Mouse (Mus musculus) midbrain, embryonic 11.5 days (tissue): ENCODE measurements around the gene Spo11. TPM values are rescaled to one million over a fixed set of nuclear protein-coding genes. Genes with fewer than 3 reads are reported as not detected.

Source experiments
- ATAC-seq: fragments of 200-750 bp; cut with Nextera tagmentation; 2 replicates; pipeline ENCODE4 v1.8.0; 2017; ENCODE audit warnings: moderate TSS enrichment, moderate library complexity; ENCODE audit not compliant: low FRiP score
- DNase-seq: peaks from one replicate; pipeline ENCODE4 v3.0.0; 2015; ENCODE audit warnings: low spot score; ENCODE audit errors: missing footprints
- H3K27ac ChIP-seq: fragments of 300-500 bp; sonication (generic); 2 replicates; pipeline ENCODE4 v1.5.1; 2014; ENCODE audit warnings: low read depth, low read length
- H3K27me3 ChIP-seq: fragments of 300-500 bp; sonication (generic); 2 replicates; pipeline ENCODE4 v1.6.1; 2014; ENCODE audit warnings: mild to moderate bottlenecking, low read length, moderate library complexity, mixed read lengths; ENCODE audit not compliant: control insufficient read depth, insufficient read depth
- H3K36me3 ChIP-seq: fragments of 300-500 bp; sonication (generic); 2 replicates; pipeline ENCODE4 v1.6.1; 2014; ENCODE audit warnings: mild to moderate bottlenecking, low read length, moderate library complexity, mixed read lengths; ENCODE audit not compliant: control insufficient read depth, insufficient read depth
- H3K4me1 ChIP-seq: fragments of 300-500 bp; sonication (generic); 2 replicates; pipeline ENCODE4 v1.6.1; 2014; ENCODE audit warnings: low read length; ENCODE audit not compliant: control insufficient read depth, insufficient read depth
- H3K4me2 ChIP-seq: fragments of 300-500 bp; sonication (generic); 2 replicates; pipeline ENCODE4 v1.6.1; 2014; ENCODE audit warnings: mild to moderate bottlenecking, moderate library complexity
- H3K4me3 ChIP-seq: fragments of 300-500 bp; sonication (generic); 2 replicates; pipeline ENCODE4 v1.5.1; 2014; ENCODE audit warnings: low read depth, low read length
- H3K9ac ChIP-seq: fragments of 300-500 bp; sonication (generic); 2 replicates; pipeline ENCODE4 v1.6.1; 2014; ENCODE audit warnings: low read length
- H3K9me3 ChIP-seq: fragments of 300-500 bp; sonication (generic); 2 replicates; pipeline ENCODE4 v1.6.1; 2016; ENCODE audit warnings: low read length; ENCODE audit not compliant: control insufficient read depth
- WGBS: fragments of 180-500 bp; shearing (Covaris S2); extraction: QIAGEN DNeasy Blood & Tissue Kit; methylation state at CpG from one replicate; pipeline ENCODE4 v1.1.7; 2014; 5-methylcytosine and 5-hydroxymethylcytosine counted together
- polyA plus RNA-seq: library from polyadenylated mRNA; unstranded; fragments of >200 nt; fragmentation: Nextera tagmentation; extraction: Ambion mirVana; gene quantifications from 2 replicates; pipeline ENCODE4 v1.2.1, GENCODE M21; 2014

Spo11 gene
- polyA plus RNA-seq: 0.25 and 0.26 TPM in 2 replicates

DNA sequence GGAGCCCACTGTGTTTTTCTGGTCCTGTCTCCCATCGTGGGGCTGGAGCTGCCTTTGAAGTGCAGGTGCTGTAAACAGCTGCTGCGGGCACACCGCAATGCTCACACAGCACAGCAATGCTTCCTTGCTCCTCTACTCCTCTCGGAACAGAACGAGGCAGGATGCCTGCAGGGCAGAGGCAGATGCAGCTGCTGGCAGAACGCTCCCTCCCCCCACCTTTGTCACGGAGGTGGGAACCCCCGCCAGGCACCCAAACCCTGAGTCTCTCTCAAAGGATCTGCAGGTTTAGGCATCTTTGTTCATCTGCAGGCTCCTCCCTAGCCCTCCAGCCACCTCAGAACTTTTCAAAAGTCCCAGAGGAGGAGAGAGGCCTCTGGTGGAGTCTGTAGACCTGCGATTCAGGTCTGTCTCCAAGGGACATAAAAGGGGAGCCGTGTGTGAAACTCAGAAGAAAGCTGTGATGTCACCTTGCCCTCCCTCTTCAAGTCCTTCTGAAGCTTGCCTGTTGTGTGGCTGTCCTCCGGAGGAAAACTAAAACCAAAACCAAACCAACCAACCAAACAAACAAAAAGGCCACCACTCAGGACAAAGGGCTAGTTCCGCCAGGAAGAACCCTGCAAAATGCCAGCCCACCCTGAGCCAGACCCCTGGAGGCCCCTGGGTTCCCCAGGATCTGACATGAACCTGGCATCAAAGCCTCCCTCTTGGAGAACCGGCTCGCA, at the start of gene Spo11:
Gene Spo11 (plus strand): TSS at position 292 of the 722 bp plus-strand sequence.
- no peak for ATAC-seq

DNA sequence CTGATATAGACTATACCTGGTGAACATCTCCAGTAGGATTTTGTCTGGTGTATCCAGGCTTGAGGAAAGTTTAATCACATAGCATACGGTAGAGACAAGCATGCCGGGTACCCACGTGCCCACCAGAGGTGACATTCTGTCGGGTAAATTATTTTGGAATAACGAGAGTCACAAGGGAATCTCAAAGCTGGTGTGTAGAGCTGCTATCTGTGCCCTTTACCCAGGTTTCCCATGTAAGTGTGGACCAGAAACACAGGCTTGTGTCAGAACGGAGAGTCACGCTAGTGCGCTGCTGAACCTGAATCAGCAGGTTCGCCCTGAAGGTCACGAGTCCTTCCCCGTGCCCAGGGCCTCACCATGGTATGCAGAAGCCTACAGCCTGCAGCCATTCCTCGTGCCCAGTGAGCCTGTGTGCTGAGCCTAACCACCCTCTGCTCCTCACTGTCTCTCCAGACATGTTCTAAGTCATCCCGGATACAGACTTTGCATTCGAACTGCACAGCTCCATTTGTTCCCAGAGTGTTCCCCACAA, 47.5 kb upstream of the Spo11 start:
- H3K27ac ChIP-seq: no peak overlapping the region
- DNase-seq: no peak
- 85% methylated on average over 14 of the region's 14 CpGs for WGBS
- H3K4me3 ChIP-seq: no peak overlapping the region
- no peak overlapping the region for H3K9ac ChIP-seq
- no peaks in the 10 kb centered on the region for H3K36me3 ChIP-seq
- ATAC-seq: no peak
- H3K4me1 ChIP-seq: peaks cover 18% of the 10 kb centered on the region
- no peak overlapping the region for H3K4me2 ChIP-seq
- H3K27me3 ChIP-seq: peaks cover 12% of the 10 kb centered on the region
- H3K9me3 ChIP-seq: no peaks in the 10 kb centered on the region

More for the DNA sequence above, at the start of gene Spo11:
- Histone ChIP-seq H3K36me3 (no peaks in the 10 kb centered on the region), H3K4me1 (peaks cover 8% of the 10 kb centered on the region), H3K9ac (peak within 1 kb of the TSS; percentile 40), H3K4me2 (peak within 1 kb of the TSS; percentile 30), H3K27me3 (no peaks in the 10 kb centered on the region), H3K4me3 (no peak within 1 kb of the TSS), H3K27ac (no peak within 1 kb of the TSS), H3K9me3 (no peaks in the 10 kb centered on the region)
- WGBS: 9% methylated on average over 14 of the region's 14 CpGs
- DNase-seq: peak; percentile 90

DNA sequence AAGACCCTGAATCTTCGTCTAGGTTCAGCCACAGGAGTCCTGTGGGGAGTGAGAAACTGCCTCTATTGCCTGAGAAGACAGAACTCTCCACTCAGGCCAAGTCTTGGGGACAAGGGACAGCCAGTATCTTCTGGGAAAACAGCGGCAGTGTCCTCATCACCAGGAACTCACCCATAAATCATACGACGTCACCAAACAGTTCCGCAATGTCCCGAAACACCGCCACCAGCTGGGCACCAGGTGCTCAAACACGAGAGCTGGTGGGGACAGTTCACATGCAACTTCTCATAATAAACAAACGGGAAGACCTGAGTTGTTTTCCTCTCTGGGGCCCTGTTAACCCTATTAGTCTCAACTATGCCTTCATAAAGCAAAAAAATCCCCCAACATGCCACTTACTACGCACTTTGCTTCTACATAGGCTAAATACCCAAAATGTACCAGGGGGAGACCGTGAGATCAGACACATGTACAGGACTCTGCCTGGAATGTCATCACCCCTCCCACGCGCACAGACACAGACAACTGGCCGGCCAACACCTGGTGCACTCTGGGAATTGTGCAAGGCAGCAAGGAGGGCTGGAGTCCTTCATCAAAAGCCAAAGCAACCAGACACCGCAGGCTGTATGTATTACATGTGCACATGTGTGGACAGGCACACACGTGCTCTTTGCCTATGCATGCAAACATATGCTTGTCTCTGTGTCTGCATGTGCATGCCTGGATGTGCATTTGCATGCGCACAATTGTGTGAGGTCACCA, 46.2 kb upstream of the Spo11 start:
- DNase-seq (no peak), ATAC-seq (no peak)
- Histone ChIP-seq H3K4me2 (no peak overlapping the region), H3K9ac (no peak overlapping the region), H3K36me3 (no peaks in the 10 kb centered on the region), H3K4me3 (no peak overlapping the region), H3K4me1 (peaks cover 30% of the 10 kb centered on the region), H3K27ac (no peak overlapping the region), H3K27me3 (peaks cover 24% of the 10 kb centered on the region), H3K9me3 (no peaks in the 10 kb centered on the region)
- 85% methylated on average over 17 of the region's 17 CpGs for WGBS

DNA sequence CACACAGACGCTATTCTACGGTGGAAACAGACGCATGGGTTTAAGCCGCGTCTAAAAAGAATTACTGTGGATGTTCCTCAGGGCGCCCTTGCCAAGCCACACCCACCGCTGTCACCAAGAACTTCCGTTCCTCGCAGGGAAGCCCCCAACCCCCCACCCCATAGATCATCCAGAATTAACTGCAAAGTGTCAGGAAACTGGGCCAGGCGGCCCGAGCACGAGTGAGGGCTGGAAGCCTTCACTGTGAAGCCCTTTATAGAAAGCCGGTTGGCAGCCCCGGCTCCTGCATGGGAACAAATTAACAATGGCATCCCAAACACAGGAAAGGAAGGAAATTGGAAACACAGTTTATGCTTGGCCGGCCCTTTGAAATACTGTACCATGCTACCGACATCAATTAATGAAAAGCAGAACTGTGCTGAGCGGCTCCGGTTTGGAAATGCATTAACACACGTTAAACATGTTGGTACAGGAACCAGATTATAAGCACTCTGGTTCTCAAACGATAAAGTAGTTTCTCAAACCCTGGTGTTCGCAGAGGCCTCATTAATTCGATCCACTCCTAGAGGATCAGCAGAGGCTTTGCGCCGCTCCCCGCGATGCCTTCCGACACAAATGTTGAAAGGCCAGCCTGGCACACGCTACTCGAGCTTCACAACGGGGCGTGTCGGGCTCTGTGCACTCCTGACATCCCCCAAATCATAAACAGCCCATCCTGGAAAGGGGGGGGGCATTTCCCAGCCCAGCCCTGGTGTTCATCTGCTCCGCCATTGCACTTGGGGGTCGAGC, 43.7 kb upstream of the Spo11 start:
- Histone ChIP-seq H3K27ac (peak overlapping the region; percentile 57), H3K9ac (peak overlapping the region; percentile 9; the same call in 1 of the 2 replicates)
- WGBS: 1% methylated on average over 34 of the region's 34 CpGs

DNA sequence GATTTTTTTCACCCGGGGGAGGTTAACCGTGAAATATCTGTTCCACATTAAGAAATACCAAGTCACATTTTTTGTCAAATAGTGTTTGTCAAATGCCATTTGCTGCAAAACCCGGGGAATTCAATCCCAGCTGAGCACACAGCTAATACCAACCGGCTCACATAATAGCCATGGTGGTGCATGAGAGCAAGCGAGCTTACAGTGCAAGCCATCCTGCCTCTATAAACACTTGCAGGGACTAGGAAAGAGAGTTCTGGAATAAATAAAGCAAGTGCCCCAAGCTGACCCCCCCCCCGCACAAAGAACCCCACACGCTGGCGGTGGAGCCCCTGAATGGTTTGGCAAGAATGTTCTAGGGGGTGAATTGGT, 43.1 kb upstream of the Spo11 start:
- WGBS: 1% methylated on average over 8 of the region's 8 CpGs
- H3K27me3 ChIP-seq: peaks cover 55% of the 10 kb centered on the region
- H3K36me3 ChIP-seq: no peaks in the 10 kb centered on the region
- no peaks in the 10 kb centered on the region for H3K9me3 ChIP-seq
- H3K27ac ChIP-seq: peak overlapping the region; percentile 57
- peak overlapping the region; percentile 44 for H3K4me2 ChIP-seq
- peak overlapping the region; percentile 9; the same call in 1 of the 2 replicates for H3K9ac ChIP-seq
- DNase-seq (peak; percentile 94), ATAC-seq (no peak)
- peaks cover 50% of the 10 kb centered on the region for H3K4me1 ChIP-seq
- H3K4me3 ChIP-seq: peak overlapping the region; percentile 18

More for the DNA sequence above, 43.7 kb upstream of the Spo11 start:
- DNase-seq (peak; percentile 94), ATAC-seq (peak; percentile 23; the same call in 1 of the 2 replicates)
- H3K9me3 ChIP-seq: no peaks in the 10 kb centered on the region
- H3K27me3 ChIP-seq: peaks cover 49% of the 10 kb centered on the region
- H3K36me3 ChIP-seq: no peaks in the 10 kb centered on the region
- H3K4me3 ChIP-seq: peak overlapping the region; percentile 18
- H3K4me2 ChIP-seq: peak overlapping the region; percentile 44
- H3K4me1 ChIP-seq: peaks cover 45% of the 10 kb centered on the region

DNA sequence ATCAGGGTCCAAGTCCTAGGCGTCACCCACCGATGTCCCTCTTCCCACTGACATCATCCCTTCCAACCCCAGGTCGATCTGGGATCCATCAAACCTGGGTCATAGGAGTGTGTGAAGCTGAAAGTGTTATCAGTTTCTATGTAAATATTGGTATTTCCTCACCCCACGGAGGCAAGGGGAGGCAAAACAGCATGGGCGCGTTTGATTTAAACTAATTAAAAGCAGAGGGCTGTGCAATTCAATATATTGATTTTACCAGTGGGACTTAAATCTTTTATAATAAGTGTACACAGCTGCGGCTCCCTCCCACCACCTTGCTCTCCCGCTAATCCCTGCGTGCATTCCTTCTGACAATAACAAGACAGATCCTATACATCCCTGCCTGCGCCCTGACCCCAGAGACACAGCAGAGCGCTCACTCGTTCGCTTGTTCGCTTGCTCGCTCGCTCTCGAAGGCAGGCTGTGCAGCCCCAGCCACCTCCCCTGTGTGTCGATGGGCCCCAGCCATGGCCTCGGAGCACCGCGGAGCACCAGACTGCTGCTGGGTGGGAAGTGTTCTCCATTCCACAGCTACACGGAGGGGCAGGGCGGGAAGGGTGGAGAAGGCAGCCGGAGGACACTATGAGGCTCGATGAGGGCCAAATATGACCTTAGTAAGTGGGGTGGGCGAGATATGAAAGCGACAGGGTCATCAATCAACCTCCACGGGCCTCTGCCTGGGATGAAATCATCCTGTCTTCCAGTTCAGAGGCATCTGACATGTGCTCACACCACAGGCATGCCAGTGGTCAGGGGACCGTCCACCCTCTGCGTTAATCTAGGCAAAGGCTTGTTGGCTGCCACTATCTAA, 42.4 kb upstream of the Spo11 start:
- Histone ChIP-seq H3K27ac (peak overlapping the region; percentile 61), H3K4me2 (peak overlapping the region; percentile 44), H3K4me3 (peak overlapping the region; percentile 9), H3K9me3 (no peaks in the 10 kb centered on the region), H3K4me1 (peaks cover 57% of the 10 kb centered on the region), H3K9ac (peak overlapping the region; percentile 40; the same call in 1 of the 2 replicates), H3K36me3 (no peaks in the 10 kb centered on the region), H3K27me3 (peaks cover 62% of the 10 kb centered on the region)
- peak; percentile 75 for ATAC-seq
- peak; percentile 94 for DNase-seq
- WGBS: 2% methylated on average over 30 of the region's 30 CpGs

DNA sequence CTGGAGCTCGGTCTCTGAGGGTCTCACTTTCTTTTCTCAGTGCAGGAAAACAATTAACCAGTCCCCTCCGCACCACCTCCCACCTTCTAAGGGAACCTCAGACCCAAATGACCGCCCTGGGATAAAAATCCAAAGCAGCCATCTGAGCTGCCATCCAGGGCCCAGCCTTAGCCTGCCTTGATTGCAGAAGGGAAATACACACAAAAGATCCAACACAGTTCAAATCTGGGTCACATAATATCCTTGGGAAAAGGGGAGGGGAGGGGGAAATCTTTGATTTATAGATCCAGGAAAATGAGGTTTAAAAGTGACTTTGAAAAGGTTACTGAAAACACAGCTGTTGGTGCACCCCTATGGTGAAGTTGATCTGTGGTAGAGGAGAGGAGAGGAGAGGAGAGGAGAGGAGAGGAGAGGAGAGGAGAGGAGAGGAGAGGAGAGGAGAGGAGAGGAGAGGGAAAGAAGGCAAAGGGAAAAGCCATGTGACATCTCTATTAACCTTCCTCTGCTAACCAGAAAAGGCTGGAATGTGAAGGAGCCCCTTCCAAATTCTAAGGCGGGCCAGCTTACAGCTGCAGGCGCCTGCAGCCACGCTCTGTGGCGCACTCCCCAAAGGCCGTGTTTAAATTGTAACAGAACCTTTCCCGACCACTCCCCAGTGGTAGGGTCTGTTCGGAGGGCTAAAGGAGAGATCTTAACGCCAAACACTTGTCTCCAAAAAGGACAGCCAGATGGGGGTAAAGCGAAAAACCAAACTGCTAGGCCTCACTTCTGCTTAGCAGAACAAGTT, 41.5 kb upstream of the Spo11 start:
- H3K27ac ChIP-seq: peak overlapping the region; percentile 61
- H3K4me2 ChIP-seq: peak overlapping the region; percentile 44; the same call in 1 of the 2 replicates
- H3K4me3 ChIP-seq: no peak overlapping the region
- H3K9me3 ChIP-seq: no peaks in the 10 kb centered on the region
- 7% methylated on average over 12 of the region's 12 CpGs for WGBS
- no peak for ATAC-seq
- no peak overlapping the region; the same call in 1 of the 2 replicates for H3K9ac ChIP-seq
- peaks cover 63% of the 10 kb centered on the region for H3K4me1 ChIP-seq
- DNase-seq: peak; percentile 90
- H3K36me3 ChIP-seq: no peaks in the 10 kb centered on the region
- H3K27me3 ChIP-seq: peaks cover 71% of the 10 kb centered on the region
